Mouse (Mus musculus) urinary bladder, adult 18-20 months (tissue): ENCODE measurements at regions not wholly inside any gene's neighbourhood (a gene's known extent, or its start where the extent isn't known, plus 50 kb on each side); places are given as distances from the start of the nearest gene placed in this dataset.

ENCODE experiments used
- DNase-seq, 2 experiments: peaks; one replicate each; pipeline ENCODE4 v3.0.0; 2022; ENCODE audit warnings: low spot score in 2 of 2, mixed read lengths in 2 of 2

DNA sequence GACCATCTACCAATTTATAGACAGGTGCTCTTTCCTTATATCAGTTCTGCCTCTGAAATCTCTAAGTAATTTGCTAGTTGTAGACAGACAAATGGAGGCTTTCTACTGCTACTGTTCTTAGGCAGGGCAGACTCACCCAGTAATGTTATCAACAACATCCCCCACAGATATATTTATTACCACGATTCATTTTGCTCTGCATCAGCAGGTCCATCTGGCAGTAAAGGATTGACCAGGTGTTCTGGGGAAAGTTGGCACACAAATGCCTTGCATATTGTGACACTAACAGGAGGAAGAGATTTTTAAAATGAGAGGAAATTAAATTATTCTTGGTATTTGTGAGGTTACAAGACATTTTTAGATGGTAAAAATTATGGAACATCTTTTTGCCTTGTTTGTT lies 627.3 kb upstream of the Tmprss15 start:
- no peak for DNase-seq

DNA sequence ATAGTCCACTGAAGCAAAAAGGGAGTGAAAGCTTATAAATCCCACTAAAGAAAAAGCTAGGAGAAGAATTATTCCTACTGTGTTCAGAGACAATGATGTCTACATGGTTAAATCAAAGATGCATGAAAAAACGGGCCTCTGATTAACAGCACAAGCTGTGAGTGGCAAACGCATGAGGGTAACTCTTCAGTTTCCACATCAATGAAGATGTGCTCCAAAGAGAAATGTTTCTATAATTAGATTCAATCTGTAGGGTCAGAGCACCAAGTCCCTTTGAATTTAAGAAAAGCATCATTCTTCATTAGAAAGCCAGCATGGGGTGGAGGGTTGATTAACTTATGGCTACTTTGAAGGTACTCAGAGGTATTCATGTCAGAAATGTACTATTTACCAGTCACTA lies 601.5 kb upstream of the Tmprss15 start:
- no peak for DNase-seq

DNA sequence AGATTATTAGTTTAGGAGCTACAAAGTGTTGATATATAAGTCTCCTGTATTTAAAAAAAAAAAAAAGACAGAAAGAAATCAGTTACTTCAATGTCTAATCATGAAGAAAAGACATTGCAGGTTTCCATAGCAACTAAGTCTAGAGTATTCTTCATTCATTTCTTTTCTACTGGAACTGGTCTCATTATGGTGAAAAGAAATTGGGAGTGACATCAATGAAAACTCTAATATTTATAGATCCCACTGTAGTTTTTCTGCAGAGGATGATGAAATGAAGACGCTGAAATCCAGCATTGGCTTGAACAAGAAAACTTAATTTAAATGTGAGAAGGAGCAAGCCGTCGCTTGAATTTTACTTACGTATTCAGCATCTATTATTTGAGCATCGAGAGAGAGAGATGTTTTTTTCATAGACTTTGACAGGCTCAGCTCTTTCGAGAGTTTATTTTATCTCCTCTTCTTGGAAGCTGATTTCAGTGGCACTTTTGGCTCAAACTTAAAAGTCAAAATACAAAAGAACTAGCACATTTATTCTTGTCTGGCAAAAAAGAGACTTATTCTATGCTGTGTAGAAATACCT lies 560.4 kb upstream of the Tmprss15 start:
- no peak for DNase-seq

GRCm38 (mm10) chr16:79640898-79641297 lies 550.0 kb upstream of the Tmprss15 start:
- DNase-seq = no peak

GRCm38 (mm10) chr16:79627139-79627538 lies 536.2 kb upstream of the Tmprss15 start:
- DNase-seq = no peak

DNA sequence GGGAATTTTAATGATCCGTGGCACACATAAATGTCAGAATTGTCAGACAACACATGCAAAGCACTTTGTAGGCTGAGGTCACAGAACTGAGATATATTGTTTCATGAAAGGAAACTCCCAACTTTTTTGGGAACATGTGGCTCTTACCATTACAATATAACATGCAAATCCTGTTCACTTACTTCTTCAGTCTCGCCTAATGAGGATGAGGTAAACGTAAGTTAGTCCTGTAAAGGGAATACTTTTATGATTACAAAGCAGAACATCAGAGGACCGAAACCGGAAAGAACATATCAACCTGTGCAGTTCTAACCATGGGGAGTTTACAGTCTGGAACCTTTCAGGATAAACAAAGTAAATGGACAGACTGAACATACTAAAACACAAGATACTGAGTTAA lies 520.1 kb upstream of the Tmprss15 start:
- no peak for DNase-seq

DNA sequence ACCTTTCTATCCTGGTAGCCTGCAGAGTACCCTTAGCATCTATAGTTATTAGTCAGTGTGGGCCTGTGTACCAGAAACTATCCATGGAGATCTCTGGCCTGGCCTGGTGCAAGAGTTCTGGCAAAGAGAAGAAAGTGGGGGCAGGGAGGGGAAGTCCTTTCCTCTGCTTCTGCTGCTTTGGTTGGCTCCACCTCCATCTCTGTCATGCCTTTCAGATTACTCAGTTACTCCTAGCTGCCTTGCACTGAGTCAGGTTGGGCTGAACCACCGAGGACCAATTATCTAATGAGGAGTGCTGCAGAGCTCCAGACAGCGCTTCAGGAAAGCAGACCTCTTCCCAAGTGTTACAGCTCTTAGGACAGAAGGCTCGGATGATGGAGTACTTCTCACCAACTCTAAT lies 500.0 kb upstream of the Tmprss15 start:
- DNase-seq = no peak

- no peak for DNase-seq
Observed at GRCm38 (mm10) chr16:79585745-79586144, 494.8 kb upstream of the Tmprss15 start.

GRCm38 (mm10) chr16:79570867-79571266 lies 480.0 kb upstream of the Tmprss15 start:
- no peak for DNase-seq

DNA sequence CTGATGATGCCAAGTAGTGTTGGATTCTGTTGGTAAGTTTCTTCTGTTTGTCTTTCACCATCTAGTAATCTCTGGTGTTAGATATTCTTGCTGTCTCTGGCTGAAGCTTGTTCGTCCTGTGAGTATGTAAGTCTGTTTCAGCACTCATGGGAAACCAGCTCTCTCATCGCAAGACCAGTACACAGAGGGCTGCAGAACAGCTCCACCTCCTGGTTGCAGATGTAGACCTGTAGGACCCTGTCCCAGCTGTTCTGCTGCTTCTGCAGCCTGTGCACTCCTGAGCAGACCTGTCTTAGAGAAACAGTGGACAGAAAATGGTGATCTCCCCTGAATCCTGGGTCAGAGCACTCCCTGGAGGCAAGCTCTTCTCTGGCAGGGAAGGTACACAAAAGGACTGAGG lies 443.5 kb upstream of the Tmprss15 start:
- DNase-seq = no peak

GRCm38 (mm10) chr16:79492493-79492892 lies 401.6 kb upstream of the Tmprss15 start:
- DNase-seq = no peak

GRCm38 (mm10) chr16:79450871-79451270 lies 360.0 kb upstream of the Tmprss15 start:
- DNase-seq = no peak

DNA sequence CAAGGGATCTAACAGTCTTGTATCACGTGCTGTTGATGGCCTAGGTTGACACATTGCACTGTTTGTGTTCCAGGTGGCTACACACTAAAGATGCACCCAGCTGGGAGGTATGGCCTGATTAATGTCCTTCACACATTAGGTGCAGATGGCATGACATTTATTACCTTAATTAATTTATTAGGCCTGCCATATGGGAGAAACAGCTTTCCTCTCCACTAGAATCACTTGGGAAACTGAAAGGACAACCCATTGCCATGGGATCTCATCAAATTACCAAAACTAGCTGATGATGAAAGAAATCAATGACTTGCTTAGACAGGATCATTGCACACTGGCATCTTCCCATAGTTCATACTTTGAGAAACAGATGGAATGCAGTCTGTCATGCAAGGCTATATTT lies 358.8 kb upstream of the Tmprss15 start:
- DNase-seq = no peak

GRCm38 (mm10) chr16:79407385-79407784 lies 316.5 kb upstream of the Tmprss15 start:
- no peak for DNase-seq

- no peak for DNase-seq
Observed at GRCm38 (mm10) chr16:79406216-79406615, 315.3 kb upstream of the Tmprss15 start.

DNA sequence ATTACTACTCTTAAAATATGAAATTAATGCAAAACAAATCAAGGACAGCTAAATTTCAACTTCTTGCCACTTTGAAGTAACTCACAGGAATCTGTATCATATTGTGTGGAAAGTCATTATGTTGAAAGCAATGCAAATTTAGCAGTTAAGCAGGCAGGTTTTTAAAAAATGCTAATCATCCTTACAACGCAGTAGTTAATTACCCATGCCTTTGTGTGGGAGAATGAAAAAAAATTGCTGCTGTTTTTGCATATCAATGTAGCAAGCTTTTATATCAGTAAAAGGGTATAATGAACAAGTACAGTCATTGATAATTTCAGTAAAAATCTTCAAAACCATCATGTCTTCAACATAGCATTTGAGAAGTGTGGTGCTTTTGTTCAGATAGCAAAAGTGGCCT lies 313.2 kb upstream of the Tmprss15 start:
- no peak for DNase-seq

- DNase-seq = no peak
Observed at GRCm38 (mm10) chr16:79400100-79400499, 309.2 kb upstream of the Tmprss15 start.

DNA sequence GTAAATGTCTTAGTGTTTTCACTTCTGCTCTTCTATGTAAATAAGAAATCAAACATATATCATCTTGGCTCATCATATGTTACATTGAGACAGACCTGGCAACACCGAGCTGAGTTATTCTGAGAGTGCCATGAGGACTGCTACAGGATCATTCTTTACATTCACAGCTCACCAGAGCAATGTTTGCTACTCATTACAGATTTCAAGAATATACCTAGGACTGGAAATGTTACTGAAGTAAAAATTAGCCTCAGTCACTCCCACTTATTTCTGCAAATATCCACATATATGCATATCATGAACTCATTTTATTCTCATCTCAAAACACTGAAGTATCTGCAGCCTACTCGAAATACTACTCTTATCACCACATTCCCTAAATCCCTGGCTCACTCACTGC lies 307.6 kb upstream of the Tmprss15 start:
- no peak for DNase-seq

- DNase-seq = no peak
Observed at GRCm38 (mm10) chr16:79394425-79394824, 303.5 kb upstream of the Tmprss15 start.

- DNase-seq = no peak
Observed at GRCm38 (mm10) chr16:79386421-79386820, 295.5 kb upstream of the Tmprss15 start.

DNA sequence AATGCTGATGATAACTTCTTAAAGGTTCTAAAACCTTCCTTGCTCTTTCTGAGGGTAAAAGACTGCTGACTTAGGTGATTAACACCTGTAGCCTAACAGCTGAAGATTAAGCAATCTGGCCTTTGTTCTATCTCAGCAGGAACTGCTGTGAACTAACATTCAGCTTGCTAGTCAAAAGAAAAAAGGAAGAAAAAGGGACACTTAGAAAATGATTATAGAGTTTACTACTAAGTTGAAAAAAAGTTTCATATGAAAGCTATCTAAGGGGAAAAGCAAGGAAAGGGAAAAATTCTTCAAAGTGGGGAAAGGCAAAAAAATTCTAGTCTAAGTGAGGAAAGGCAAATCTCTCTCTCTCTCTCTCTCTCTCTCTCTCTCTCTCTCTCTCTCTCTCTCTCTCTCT lies 259.2 kb upstream of the Tmprss15 start:
- no peak for DNase-seq

- DNase-seq = no peak
Observed at GRCm38 (mm10) chr16:79342453-79342852, 251.6 kb upstream of the Tmprss15 start.

DNA sequence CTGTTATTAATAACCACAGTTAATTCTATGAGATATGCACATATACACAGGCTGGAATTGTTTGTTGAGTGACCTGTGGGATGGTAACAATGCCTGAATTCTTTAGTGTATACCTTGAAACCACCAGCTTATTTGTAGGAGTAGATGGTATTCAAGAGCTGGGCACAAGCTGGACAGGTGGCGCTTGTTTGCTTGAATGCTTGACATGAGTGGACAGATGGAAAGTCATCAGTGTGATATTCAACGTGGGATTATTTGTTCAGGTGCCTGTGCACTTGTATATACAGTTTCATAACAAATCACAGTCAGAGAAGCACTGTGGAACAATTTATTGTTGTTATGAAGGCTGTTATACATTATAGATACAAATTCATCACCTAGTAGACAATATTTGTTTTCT lies 245.5 kb upstream of the Tmprss15 start:
- no peak for DNase-seq

DNA sequence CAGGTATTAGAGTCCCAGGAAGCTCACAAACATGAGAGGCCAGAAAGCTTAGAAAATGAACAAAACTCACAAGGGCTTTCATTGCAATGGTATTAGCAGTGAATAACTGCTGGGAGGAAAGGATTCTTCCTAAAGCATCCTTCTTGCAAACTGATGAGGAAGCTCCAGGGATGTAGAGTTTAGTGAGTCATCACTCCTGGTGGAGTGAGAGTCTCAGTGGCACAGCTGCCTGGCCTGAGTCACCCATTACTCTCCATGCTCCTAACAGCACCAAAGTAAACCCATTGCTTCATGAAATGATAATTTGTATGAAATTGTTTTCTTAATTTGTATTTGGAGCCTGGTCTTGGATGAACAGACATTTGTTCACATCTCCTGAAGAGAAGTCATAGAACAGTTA lies 245.1 kb upstream of the Tmprss15 start:
- DNase-seq = no peak
